Mouse (Mus musculus) megakaryocyte, embryonic 14.5 days (primary cell): ENCODE data around the gene Slc17a7.

Experiments
- FLI1 ChIP-seq: IDR thresholded peaks from 2 replicates; pipeline ENCODE4 v1.6.1; 2012; ENCODE audit warnings: low read length, inconsistent platforms, mixed read lengths
- GATA1 ChIP-seq: IDR thresholded peaks from 3 replicates; pipeline ENCODE4 v1.6.1; 2012; ENCODE audit warnings: mixed read lengths, low read length, inconsistent platforms, borderline replicate concordance

- TF ChIP-seq FLI1, result no peak
- no peak for TF ChIP-seq GATA1
Measured at GRCm38 (mm10) chr7:45181540-45181939, 17.8 kb downstream of the Slc17a7 start.
